Mouse (Mus musculus): ENCODE results near the gene Nmi. TPM values are rescaled to one million over a fixed set of nuclear protein-coding genes. Genes with fewer than 3 reads are reported as not detected.

The Nmi gene
- total RNA-seq, 2 experiments from 2014 or later, result 2.2 to 3.9 TPM

DNA sequence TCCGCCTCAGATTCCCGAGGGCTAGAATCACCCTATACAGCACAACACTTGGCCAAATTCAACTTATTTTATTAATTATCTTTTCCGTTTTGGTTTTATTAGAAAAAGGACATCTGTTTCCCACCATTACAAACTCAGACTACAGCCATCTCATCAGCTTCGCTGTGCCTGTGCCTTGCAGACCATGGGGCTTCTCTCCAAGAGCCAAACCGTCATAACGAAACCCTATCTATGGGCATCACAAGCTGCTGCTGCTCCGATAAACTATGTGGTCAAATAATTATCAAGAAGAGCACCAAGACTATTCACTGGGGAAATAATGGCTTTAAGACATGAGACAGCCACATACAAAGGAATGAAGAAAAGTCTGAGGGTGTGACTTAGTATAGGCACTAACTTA is 31.5 kb downstream of the Nmi start:
- no peak for DNase-seq

GRCm38 (mm10) chr2:51938750-51939149 is 34.5 kb downstream of the Nmi start:
- no peak for DNase-seq

DNA sequence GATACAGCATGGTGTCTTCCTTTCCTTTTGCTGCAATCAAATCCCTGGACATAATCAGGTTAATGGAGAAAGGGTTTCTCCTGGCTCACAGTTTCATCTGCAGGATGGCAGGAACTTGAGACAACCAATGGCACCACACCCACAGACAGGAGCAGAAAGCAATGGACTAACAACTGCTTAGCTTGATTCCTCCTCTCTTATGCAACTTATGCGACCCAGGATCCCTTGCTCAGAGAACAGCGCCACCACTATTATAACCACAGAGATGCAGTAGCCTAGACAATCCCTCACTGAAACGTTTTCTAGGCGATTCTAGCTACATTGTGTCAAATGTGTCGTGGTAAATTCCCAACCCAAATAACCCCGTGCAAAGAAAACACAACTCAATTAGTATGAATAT is 36.3 kb downstream of the Nmi start:
- no peak for DNase-seq

DNA sequence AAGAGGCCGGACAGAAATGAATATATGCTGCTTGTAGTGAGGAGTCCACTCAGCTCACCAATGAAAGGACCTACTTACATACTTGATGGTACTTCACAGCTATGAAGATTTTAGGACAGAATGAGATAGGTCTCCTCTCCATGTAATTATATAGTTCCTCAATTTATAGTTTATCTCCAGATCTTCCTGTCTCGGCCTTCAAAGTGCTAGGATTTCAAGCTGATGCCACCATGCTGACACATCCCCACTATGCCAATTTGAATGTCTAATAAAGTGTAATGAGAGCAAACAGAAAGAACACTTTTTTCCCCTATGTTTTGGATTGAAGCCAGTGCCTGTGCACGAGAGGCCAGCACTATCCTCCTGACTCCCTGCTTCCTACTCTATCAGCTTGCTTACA is 36.7 kb downstream of the Nmi start:
- DNase-seq, result no peak

DNA sequence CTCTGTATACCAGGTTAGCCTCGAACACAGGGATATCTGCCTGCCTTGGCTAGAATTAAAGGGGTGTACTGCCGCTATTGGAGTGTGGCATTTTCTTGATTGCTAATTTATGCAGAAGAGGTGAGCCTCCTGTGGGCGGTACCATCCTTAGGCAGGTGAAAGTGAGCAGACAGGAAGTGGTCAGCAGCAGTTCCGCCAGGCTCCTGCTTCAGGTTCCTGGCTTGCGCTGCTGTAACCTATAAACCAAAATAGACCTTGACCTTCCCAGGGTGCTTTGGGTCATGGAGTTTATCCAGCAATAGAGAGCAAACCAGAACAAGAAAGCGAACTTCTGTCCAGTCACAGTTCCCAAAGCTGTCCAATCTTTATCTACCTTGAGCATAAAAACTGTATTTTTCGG is 37.4 kb downstream of the Nmi start:
- no peak for DNase-seq

- peak; percentile 62 to 68 for DNase-seq
These were observed 38.5 kb downstream of the Nmi start, which contains the start of gene Rbm43 for GRCm38 (mm10) chr2:51934574-51935334. TSS of gene Rbm43 (minus strand) at chr2:51935163.

- no peak for DNase-seq
These were observed 39.8 kb downstream of the Nmi start for GRCm38 (mm10) chr2:51933341-51934134.

DNA sequence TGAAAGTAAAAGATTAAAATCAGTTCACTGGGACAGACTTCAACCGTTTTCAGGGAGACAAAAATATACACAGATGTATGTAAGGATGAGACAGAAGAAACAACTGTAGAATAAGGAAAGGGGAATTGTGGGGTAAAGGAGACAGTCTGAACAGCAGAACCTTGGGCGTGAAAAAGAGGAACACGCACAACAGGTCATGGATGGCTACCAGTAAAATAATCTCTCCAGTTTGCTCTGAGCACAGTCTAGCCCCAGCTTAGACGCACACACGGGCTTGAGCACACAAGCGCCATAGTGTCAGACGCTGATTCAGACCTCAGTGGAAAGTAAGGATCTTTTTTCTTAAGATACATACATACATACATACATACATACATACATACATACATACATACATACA is 42.1 kb downstream of the Nmi start:
- no peak for DNase-seq

DNA sequence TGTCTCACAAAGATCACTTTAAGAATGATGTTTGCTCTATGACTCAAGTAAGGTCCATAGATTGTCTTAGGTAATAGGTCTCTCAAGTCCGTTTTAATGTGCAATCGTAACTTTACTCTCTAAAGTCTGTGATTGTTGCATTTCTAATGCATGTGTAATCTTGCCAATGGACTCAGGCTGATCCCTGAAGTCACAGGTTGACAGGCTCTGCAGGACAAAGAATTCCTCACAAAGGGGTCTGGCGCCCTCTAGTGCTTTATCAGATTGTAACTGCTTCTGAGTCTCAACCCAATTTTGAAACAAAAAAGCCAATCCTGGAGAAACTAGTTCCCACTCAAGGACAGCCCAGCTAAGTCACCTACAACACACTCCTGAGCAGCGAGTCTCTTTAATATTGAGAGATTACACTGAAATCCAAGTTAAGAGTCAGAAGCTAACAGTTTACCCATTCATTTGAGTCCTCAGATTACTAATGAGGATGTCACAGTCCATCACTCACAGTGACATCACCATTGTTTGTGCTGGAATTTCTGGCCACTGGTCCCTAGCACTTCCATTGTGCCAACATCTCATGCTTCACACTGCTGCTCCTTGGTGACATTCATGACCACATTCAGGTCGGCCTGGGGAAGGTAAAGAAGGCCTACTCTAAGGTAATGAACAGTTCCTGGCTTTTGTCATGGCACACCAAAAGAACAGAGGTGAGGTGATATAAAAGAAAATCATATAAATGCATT is 58.2 kb downstream of the Nmi start:
- peak; percentile 52 to 66 for DNase-seq

- DNase-seq, result no peak
These were observed 58.8 kb downstream of the Nmi start for GRCm38 (mm10) chr2:51914532-51914931.

DNA sequence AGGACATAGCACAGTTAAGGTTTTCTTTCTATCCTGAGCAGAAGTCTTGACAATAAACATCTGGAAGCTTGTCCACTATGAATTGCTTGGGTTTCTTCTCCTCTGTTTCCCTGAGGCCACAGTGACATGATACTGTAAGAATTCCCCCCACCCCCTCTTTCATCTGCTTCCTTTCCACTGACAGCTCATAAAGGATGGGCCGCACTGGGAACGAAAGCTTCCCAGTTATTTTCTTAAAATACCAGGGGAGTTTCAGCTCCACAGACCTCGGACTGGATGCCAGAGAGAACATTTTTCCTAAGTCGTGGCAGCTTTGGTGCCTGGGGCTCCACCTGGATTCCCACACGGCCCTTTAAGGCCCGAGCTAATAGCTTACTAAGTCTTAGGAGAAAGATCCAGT is 60.6 kb downstream of the Nmi start:
- DNase-seq, result no peak

DNA sequence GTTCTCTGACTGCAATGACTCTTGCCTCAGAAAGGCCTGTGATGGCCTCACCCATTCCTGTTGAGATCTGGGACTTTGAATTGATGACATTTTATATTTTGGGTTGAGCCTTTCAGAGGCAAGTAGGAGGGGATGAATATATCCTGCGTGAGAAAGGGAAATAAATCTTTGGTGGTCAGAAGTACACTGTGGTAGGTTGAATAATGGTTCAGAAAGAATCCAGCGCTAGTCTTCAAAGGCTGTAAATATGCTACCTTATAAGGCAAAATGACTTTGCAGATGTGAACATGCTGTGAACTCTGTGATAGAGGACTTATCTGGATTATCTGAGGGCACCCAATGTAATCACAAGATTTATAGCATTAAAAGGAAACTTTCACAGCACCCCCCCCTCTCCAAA is 61.4 kb downstream of the Nmi start:
- no peak for DNase-seq

DNA sequence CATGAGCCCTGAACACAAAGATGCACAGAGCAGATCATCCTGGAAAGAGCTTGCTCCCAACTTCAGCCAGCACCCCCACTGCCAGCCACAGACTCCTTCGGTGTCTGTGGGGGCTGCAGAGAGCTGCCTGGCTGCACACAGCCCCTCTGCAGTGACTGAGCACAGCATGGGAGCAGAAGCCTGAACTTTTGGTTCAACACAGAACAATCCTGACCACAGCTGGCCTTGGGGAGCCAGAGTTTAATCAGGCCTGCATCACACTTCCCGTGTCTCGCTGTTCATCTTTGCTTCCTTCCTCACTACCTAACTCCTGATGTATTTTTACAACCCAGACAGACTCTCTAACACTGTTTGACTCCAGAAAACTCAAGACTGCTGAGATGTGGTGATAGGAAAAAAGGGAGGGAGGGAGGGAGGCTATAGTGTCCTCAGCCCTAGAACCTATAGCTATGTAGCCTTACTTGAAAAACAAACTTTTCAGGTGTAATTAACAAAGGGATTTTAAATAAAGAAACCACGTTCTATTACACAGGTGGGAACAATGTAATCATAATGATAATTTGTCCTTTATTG is 65.7 kb downstream of the Nmi start:
- DNase-seq, result no peak

DNA sequence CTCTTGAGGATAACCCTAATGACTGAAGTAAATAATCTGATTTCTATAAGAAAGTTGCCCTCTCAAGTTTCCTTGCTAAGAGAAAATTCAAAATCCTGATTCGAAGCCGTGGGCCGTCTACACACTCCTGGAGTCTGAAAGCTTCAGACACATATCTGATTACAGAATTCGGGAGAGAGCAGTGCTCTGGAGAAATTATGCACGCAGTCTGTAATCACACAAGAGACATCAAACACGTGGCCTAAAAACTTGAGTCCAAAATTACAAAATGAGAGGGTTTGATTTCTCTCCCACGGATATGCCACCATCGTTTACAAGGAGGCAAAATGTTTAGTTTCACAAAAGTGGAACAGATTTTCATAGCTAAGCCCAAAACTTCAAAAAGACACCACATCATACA is 67.7 kb downstream of the Nmi start:
- DNase-seq, result no peak

Other genes starting within 250 kb of the Nmi start
- 10 to 100 TPM; 18.8 to 20.3 TPM for gene Rbm43, start 38.3 kb downstream of the Nmi start, total RNA-seq (2021)
- gene Tnfaip6, start 64.5 kb upstream of the Nmi start, total RNA-seq (2021), result 1 to 10 TPM; 7.6 to 8.1 TPM
- gene Rif1, start 99.3 kb upstream of the Nmi start, total RNA-seq (2021), result 10 to 100 TPM; 25.6 to 31.2 TPM